Mouse (Mus musculus): ENCODE measurements around the gene Pmpcb. TPM values are rescaled to one million over a fixed set of nuclear protein-coding genes. Genes with fewer than 3 reads are reported as not detected.

The Pmpcb gene
- total and polyA plus RNA-seq, 2 experiments from 2014 or later, result 68.6 to 94.9 TPM

GRCm38 (mm10) chr5:21789061-21789460 lies 52.1 kb downstream of the Pmpcb start:
- Histone ChIP-seq H3K9ac (no peak overlapping the region), H3K4me2 (ENCODE audit: low read depth) (no peak overlapping the region), H3K4me3 (ENCODE audit: low read depth, low read length) (no peak overlapping the region), H3K27ac (ENCODE audit: low read depth, low read length) (no peak overlapping the region), H3K36me3 (ENCODE audit: insufficient read depth) (peaks cover 4% of the 10 kb centered on the region; the same call in 1 of the 2 replicates), H3K9me3 (ENCODE audit: low read length) (no peaks in the 10 kb centered on the region), H3K27me3 (ENCODE audit: insufficient read depth, low read length) (no peaks in the 10 kb centered on the region), H3K4me1 (ENCODE audit: insufficient read depth) (peaks cover 7% of the 10 kb centered on the region; the same call in 1 of the 2 replicates)
- TF ChIP-seq CTCF (IDR thresholded peaks at IDR 0.05; ENCODE audit: low read depth), result no peak
- DNase-seq (no peak), ATAC-seq (no peak)
- 54% methylated on average over 5 of the region's 5 CpGs for WGBS

GRCm38 (mm10) chr5:21792166-21792565 lies 55.2 kb downstream of the Pmpcb start:
- ATAC-seq, result no peak
- Histone ChIP-seq H3K9me3 (ENCODE audit: low read length) (no peaks in the 10 kb centered on the region), H3K9ac (no peak overlapping the region), H3K36me3 (ENCODE audit: insufficient read depth) (peaks cover 21% of the 10 kb centered on the region), H3K4me2 (ENCODE audit: low read depth) (no peak overlapping the region), H3K4me1 (ENCODE audit: insufficient read depth) (peaks cover 6% of the 10 kb centered on the region; the same call in 1 of the 2 replicates), H3K27ac (ENCODE audit: low read depth, low read length) (no peak overlapping the region), H3K27me3 (ENCODE audit: insufficient read depth, low read length) (no peaks in the 10 kb centered on the region), H3K4me3 (ENCODE audit: low read depth, low read length) (no peak overlapping the region)
- DNase-seq, result no peak
- TF ChIP-seq CTCF (IDR thresholded peaks at IDR 0.05; ENCODE audit: low read depth), result no peak

GRCm38 (mm10) chr5:21802907-21803306 lies 66.0 kb downstream of the Pmpcb start:
- H3K36me3 ChIP-seq (ENCODE audit: insufficient read depth), result peaks cover 56% of the 10 kb centered on the region
- DNase-seq, result no peak

DNA sequence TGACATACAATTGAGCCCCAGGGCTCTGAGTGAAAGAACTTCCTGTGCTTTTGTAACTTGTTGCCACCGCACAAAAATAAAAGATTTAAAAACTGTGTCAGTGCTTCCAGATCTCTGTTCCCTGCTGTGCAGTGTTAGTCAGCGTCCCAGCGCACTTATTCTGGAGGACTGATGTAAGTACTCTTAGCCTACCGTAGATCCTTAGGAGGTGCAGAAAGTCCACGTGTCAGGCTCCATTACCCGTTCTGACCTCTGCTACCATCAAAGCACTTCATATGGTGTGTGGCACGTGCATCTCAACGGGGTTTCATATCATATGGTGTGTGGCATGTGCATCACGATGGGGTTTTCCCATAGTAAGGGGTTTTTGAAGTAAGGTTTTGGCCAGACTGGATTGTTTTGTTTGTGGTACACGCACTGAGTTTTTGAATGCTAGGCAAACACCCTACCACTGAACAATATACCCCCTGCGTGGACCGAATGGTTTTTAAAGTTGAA lies 66.8 kb downstream of the Pmpcb start:
- no peak for TF ChIP-seq CTCF (IDR thresholded peaks at IDR 0.05; ENCODE audit: low read depth)
- ATAC-seq, result no peak
- no peaks in the 10 kb centered on the region for H3K27me3 ChIP-seq (ENCODE audit: insufficient read depth, low read length)

More at GRCm38 (mm10) chr5:21802907-21803306, 66.0 kb downstream of the Pmpcb start:
- no peak for ATAC-seq
- no peak for TF ChIP-seq CTCF (IDR thresholded peaks at IDR 0.05; ENCODE audit: low read depth)
- no peaks in the 10 kb centered on the region for H3K4me1 ChIP-seq (ENCODE audit: insufficient read depth)
- H3K4me3 ChIP-seq (ENCODE audit: low read depth, low read length), result no peak overlapping the region
- H3K4me2 ChIP-seq (ENCODE audit: low read depth), result no peak overlapping the region
- no peaks in the 10 kb centered on the region for H3K9me3 ChIP-seq (ENCODE audit: low read length)
- WGBS, result 91% methylated on average over 9 of the region's 9 CpGs
- no peak overlapping the region for H3K27ac ChIP-seq (ENCODE audit: low read depth, low read length)
- H3K9ac ChIP-seq, result no peak overlapping the region
- H3K27me3 ChIP-seq (ENCODE audit: insufficient read depth, low read length), result no peaks in the 10 kb centered on the region

GRCm38 (mm10) chr5:21804837-21805236 lies 67.9 kb downstream of the Pmpcb start:
- no peaks in the 10 kb centered on the region for H3K4me1 ChIP-seq (ENCODE audit: insufficient read depth)
- no peak overlapping the region for H3K4me3 ChIP-seq (ENCODE audit: low read depth, low read length)
- peaks cover 42% of the 10 kb centered on the region for H3K36me3 ChIP-seq (ENCODE audit: insufficient read depth)
- TF ChIP-seq CTCF (IDR thresholded peaks at IDR 0.05; ENCODE audit: low read depth), result no peak
- DNase-seq (no peak), ATAC-seq (no peak)
- H3K27me3 ChIP-seq (ENCODE audit: insufficient read depth, low read length), result no peaks in the 10 kb centered on the region
- H3K4me2 ChIP-seq (ENCODE audit: low read depth), result no peak overlapping the region
- no peak overlapping the region for H3K27ac ChIP-seq (ENCODE audit: low read depth, low read length)
- WGBS, result 86% methylated on average over 4 of the region's 4 CpGs
- no peak overlapping the region for H3K9ac ChIP-seq
- H3K9me3 ChIP-seq (ENCODE audit: low read length), result no peaks in the 10 kb centered on the region

More for the DNA sequence above, 66.8 kb downstream of the Pmpcb start:
- Histone ChIP-seq H3K9ac (no peak overlapping the region), H3K27ac (ENCODE audit: low read depth, low read length) (no peak overlapping the region), H3K4me2 (ENCODE audit: low read depth) (no peak overlapping the region), H3K36me3 (ENCODE audit: insufficient read depth) (peaks cover 51% of the 10 kb centered on the region), H3K9me3 (ENCODE audit: low read length) (no peaks in the 10 kb centered on the region), H3K4me1 (ENCODE audit: insufficient read depth) (no peaks in the 10 kb centered on the region), H3K4me3 (ENCODE audit: low read depth, low read length) (no peak overlapping the region)
- DNase-seq, result no peak
- WGBS, result 77% methylated on average over 12 of the region's 12 CpGs

Other genes with a start within 250 kb of the Pmpcb start
- 2.0 and 7.9 TPM in 2 replicates for gene Lrrc17, start 193.6 kb upstream of the Pmpcb start, total RNA-seq (2014; rRNA removed)
- 3.1 and 4.9 TPM in 2 replicates for gene Lrrc17, start 193.6 kb upstream of the Pmpcb start, polyA plus RNA-seq (2015; fragmentation: Nextera tagmentation; extraction: Ambion mirVana)
- 0.29 and 0.46 TPM in 2 replicates for gene Fbxl13, start 91.5 kb upstream of the Pmpcb start, total RNA-seq (2014; rRNA removed)
- gene Fbxl13, start 91.5 kb upstream of the Pmpcb start, polyA plus RNA-seq (2015; fragmentation: Nextera tagmentation; extraction: Ambion mirVana), result 0.43 and 0.46 TPM in 2 replicates
- 108 and 118 TPM in 2 replicates for gene Armc10, start 91.3 kb upstream of the Pmpcb start, total RNA-seq (2014; rRNA removed)
- 48.8 and 51.0 TPM in 2 replicates for gene Armc10, start 91.3 kb upstream of the Pmpcb start, polyA plus RNA-seq (2015; fragmentation: Nextera tagmentation; extraction: Ambion mirVana)
- gene Napepld, start 35.7 kb upstream of the Pmpcb start, total RNA-seq (2014; rRNA removed), result 2.7 and 3.7 TPM in 2 replicates
- 1.1 TPM in 2 replicates for gene Napepld, start 35.7 kb upstream of the Pmpcb start, polyA plus RNA-seq (2015; fragmentation: Nextera tagmentation; extraction: Ambion mirVana)
- gene Dnajc2, start 48.1 kb downstream of the Pmpcb start, total RNA-seq (2014; rRNA removed), result 42.7 and 48.4 TPM in 2 replicates
- 70.2 and 73.1 TPM in 2 replicates for gene Dnajc2, start 48.1 kb downstream of the Pmpcb start, polyA plus RNA-seq (2015; fragmentation: Nextera tagmentation; extraction: Ambion mirVana)
- gene Psmc2, start 48.1 kb downstream of the Pmpcb start, total RNA-seq (2014; rRNA removed), result 48.8 and 52.7 TPM in 2 replicates
- 182 and 195 TPM in 2 replicates for gene Psmc2, start 48.1 kb downstream of the Pmpcb start, polyA plus RNA-seq (2015; fragmentation: Nextera tagmentation; extraction: Ambion mirVana)
- gene Slc26a5, start 128.5 kb downstream of the Pmpcb start, total RNA-seq (2014; rRNA removed), result 0.08 and 0.38 TPM in 2 replicates
- 0.21 and 0.35 TPM in 2 replicates for gene Slc26a5, start 128.5 kb downstream of the Pmpcb start, polyA plus RNA-seq (2015; fragmentation: Nextera tagmentation; extraction: Ambion mirVana)

Measured in forebrain, postnatal 0 days (tissue).